Mouse (Mus musculus): Measurements from ENCODE around the gene Nat14. TPM values are rescaled to one million over a fixed set of nuclear protein-coding genes. Genes with fewer than 3 reads are reported as not detected.
A peak's percentile ranks its signal among the peaks of the same experiment; 100 is the strongest.
"Not testable (repeated sequence)": the region's sequence is repeated elsewhere in the genome, so short reads cannot be mapped to it uniquely, and the experiment has no call there.

Nat14 gene
- polyA plus RNA-seq (2012; rRNA removed): 10.6 and 14.1 TPM in 2 replicates

GRCm38 (mm10) chr7:4921824-4922482 lies at the start of gene Nat14:
Gene Nat14 (plus strand): TSS chr7:4922028.
- no peak for DNase-seq (ENCODE audit: low spot score)

- peak; percentile 75 for DNase-seq (ENCODE audit: low spot score)
These were observed 45.0 kb upstream of the Nat14 start, which contains the start of gene Isoc2a for GRCm38 (mm10) chr7:4876753-4877221. Gene Isoc2a (plus strand): TSS chr7:4877153.

GRCm38 (mm10) chr7:4877226-4877625 lies 44.6 kb upstream of the Nat14 start:
- no peak for DNase-seq (ENCODE audit: low spot score)

GRCm38 (mm10) chr7:4878186-4878585 lies 43.6 kb upstream of the Nat14 start:
- no peak for DNase-seq (ENCODE audit: low spot score)

GRCm38 (mm10) chr7:4879036-4879435 lies 42.8 kb upstream of the Nat14 start:
- DNase-seq (ENCODE audit: low spot score): not testable (repeated sequence)

GRCm38 (mm10) chr7:4886680-4887079 lies 35.1 kb upstream of the Nat14 start:
- no peak for DNase-seq (ENCODE audit: low spot score)

- no peak for DNase-seq (ENCODE audit: low spot score)
These were observed 26.6 kb upstream of the Nat14 start for GRCm38 (mm10) chr7:4895186-4895585.

GRCm38 (mm10) chr7:4898851-4899648 lies 22.8 kb upstream of the Nat14 start:
- peak; percentile 20 for DNase-seq (ENCODE audit: low spot score)

GRCm38 (mm10) chr7:4899649-4900522 lies 21.9 kb upstream of the Nat14 start:
- DNase-seq (ENCODE audit: low spot score): peak; percentile 22

GRCm38 (mm10) chr7:4900523-4900851 lies 21.3 kb upstream of the Nat14 start:
- DNase-seq (ENCODE audit: low spot score): no peak

GRCm38 (mm10) chr7:4901171-4901570 lies 20.7 kb upstream of the Nat14 start:
- peak; percentile 15 for DNase-seq (ENCODE audit: low spot score)

- DNase-seq (ENCODE audit: low spot score): no peak
These were observed 19.4 kb upstream of the Nat14 start for GRCm38 (mm10) chr7:4902404-4902803.

- no peak for DNase-seq (ENCODE audit: low spot score)
These were observed 15.3 kb upstream of the Nat14 start, which contains the start of gene Gm36210 for GRCm38 (mm10) chr7:4906466-4906950. Gene Gm36210 (minus strand): TSS chr7:4906516.

- DNase-seq (ENCODE audit: low spot score): no peak
These were observed 10.3 kb upstream of the Nat14 start for GRCm38 (mm10) chr7:4911561-4911960.

GRCm38 (mm10) chr7:4912248-4912647 lies 9.6 kb upstream of the Nat14 start:
- DNase-seq (ENCODE audit: low spot score): no peak

- DNase-seq (ENCODE audit: low spot score): peak; percentile 95
These were observed 6.7 kb upstream of the Nat14 start, which contains the start of gene Zfp628 for GRCm38 (mm10) chr7:4915007-4915665. Gene Zfp628 (plus strand): TSS chr7:4915217.

- no peak for DNase-seq (ENCODE audit: low spot score)
These were observed 6.0 kb upstream of the Nat14 start for GRCm38 (mm10) chr7:4915669-4916416.

- DNase-seq (ENCODE audit: low spot score): no peak
These were observed 4.3 kb upstream of the Nat14 start for GRCm38 (mm10) chr7:4917494-4917893.

- no peak for DNase-seq (ENCODE audit: low spot score)
These were observed 3.1 kb upstream of the Nat14 start for GRCm38 (mm10) chr7:4918681-4919080.

GRCm38 (mm10) chr7:4919096-4919495 lies 2.7 kb upstream of the Nat14 start:
- DNase-seq (ENCODE audit: low spot score): no peak

All from urinary bladder, adult 2 months (tissue).